Mouse (Mus musculus) heart, adult 8-10 months (tissue): ENCODE data around the gene Hnrnpdl. TPM values are rescaled to one million over a fixed set of nuclear protein-coding genes. Genes with fewer than 3 reads are reported as not detected.

ENCODE experiments used
- DNase-seq: peaks from one replicate; pipeline ENCODE4 v3.0.0; 2022; ENCODE audit warnings: low spot score
- total RNA-seq, 4 experiments: library from RNA; stranded (reverse); gene quantifications; 2 replicates each; pipeline ENCODE4 v1.2.4; 2022

The Hnrnpdl gene
- total RNA-seq, result 10 to 100 TPM; 43.4 to 74.6 (median 60.0) TPM

- peak; percentile 91 for DNase-seq
Measured at GRCm38 (mm10) chr5:100039602-100040142, at the start of gene Hnrnpdl, which contains the start of gene Enoph1. TSS of gene Hnrnpdl (minus strand) at chr5:100039664. TSS of gene Enoph1 (plus strand) at chr5:100039985.

- no peak for DNase-seq
Measured at GRCm38 (mm10) chr5:100085097-100085496, 45.6 kb upstream of the Hnrnpdl start.

GRCm38 (mm10) chr5:100083953-100084562, 44.6 kb upstream of the Hnrnpdl start:
- DNase-seq, result no peak

- DNase-seq, result no peak
Measured at GRCm38 (mm10) chr5:100082006-100082405, 42.5 kb upstream of the Hnrnpdl start.

GRCm38 (mm10) chr5:100079931-100080275, 40.4 kb upstream of the Hnrnpdl start:
- DNase-seq, result no peak

GRCm38 (mm10) chr5:100079040-100079930, 39.8 kb upstream of the Hnrnpdl start:
- no peak for DNase-seq

GRCm38 (mm10) chr5:100074571-100074970, 35.1 kb upstream of the Hnrnpdl start:
- DNase-seq, result no peak

- no peak for DNase-seq
Measured at GRCm38 (mm10) chr5:100072557-100072956, 33.1 kb upstream of the Hnrnpdl start.

GRCm38 (mm10) chr5:100071541-100071940, 32.1 kb upstream of the Hnrnpdl start:
- DNase-seq, result no peak

GRCm38 (mm10) chr5:100070255-100070654, 30.8 kb upstream of the Hnrnpdl start:
- peak; percentile 80 for DNase-seq

GRCm38 (mm10) chr5:100069526-100069925, 30.1 kb upstream of the Hnrnpdl start:
- no peak for DNase-seq

- DNase-seq, result no peak
Measured at GRCm38 (mm10) chr5:100067579-100067978, 28.1 kb upstream of the Hnrnpdl start.

GRCm38 (mm10) chr5:100060876-100061275, 21.4 kb upstream of the Hnrnpdl start:
- DNase-seq, result no peak

- no peak for DNase-seq
Measured at GRCm38 (mm10) chr5:100059326-100059725, 19.9 kb upstream of the Hnrnpdl start.

- DNase-seq, result no peak
Measured at GRCm38 (mm10) chr5:100058729-100059128, 19.3 kb upstream of the Hnrnpdl start.

- DNase-seq, result no peak
Measured at GRCm38 (mm10) chr5:100057461-100058209, 18.2 kb upstream of the Hnrnpdl start.

GRCm38 (mm10) chr5:100055866-100056369, 16.5 kb upstream of the Hnrnpdl start:
- DNase-seq, result no peak

- DNase-seq, result no peak
Measured at GRCm38 (mm10) chr5:100054807-100055547, 15.5 kb upstream of the Hnrnpdl start.

GRCm38 (mm10) chr5:100052728-100053127, 13.3 kb upstream of the Hnrnpdl start:
- no peak for DNase-seq

- DNase-seq, result no peak
Measured at GRCm38 (mm10) chr5:100049904-100050303, 10.4 kb upstream of the Hnrnpdl start.

- DNase-seq, result no peak
Measured at GRCm38 (mm10) chr5:100047871-100048270, 8.4 kb upstream of the Hnrnpdl start.
